Mouse (Mus musculus) embryo, embryonic 11 days (tissue): ENCODE data around the gene Gm42420.
A peak's percentile ranks its signal among the peaks of the same experiment; 100 is the strongest.

Experiments used
- DNase-seq: peaks from one replicate; pipeline ENCODE4 v3.0.0-alpha.2; 2015

Gene Gm42420

DNA sequence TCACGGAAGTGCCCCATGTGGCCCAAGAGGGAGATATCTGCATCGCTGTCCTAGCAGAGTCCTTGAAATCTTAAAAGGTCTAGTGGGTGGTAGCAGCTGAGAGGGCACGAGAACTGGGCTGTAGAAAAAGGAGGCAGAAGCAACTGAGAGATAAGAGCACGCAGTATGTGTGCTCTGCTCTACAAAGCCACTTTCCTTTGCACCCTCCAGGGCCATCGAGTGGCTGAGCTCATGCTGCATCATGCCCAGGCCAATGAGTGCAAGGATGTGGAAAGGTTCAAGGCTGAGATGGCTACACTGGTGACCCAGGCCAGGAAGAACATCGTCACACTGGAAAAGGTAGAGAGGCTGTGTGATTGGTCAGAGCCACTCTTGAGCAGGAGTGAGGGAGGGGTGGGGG, at the start of gene Gm42420:
Gene Gm42420 (plus strand): TSS at position 237 of the 400 bp plus-strand sequence.
- no peak for DNase-seq

DNA sequence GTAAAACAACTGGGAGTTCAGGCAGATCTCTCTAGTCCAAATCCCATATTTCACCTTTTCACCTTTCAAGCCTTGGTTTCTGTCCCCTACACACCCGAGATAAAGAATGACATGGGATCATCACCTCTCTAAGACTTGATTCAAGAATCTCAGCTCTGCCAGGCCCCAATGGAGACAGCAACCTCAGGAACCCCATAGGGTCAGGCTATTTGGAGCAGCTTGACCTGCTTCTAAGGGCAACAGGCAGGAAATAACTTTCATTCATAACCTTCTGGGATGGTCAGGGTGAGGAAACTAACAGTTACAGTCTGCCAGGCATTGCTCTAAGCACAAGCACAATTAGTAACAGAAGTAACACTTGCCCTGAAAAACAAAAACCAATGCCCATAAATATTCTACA, 48.9 kb upstream of the Gm42420 start:
- DNase-seq: no peak

DNA sequence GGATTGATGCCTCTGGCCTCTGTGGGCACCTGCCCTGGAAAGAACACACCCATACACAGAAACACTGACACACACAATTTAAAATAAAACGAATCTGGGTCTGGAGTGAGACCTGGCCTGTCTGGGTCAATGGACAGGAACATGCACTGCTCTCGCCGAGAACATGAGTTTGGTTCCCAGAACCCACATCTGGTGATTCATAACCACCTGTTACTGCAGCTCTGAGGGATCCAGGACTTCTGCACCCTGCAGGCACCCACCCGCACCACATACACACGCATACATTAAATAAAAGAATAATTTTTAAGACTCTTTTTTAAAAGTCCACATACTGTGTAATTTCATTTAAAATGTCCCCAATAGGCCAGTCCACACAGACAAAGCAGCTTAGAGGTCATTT, 48.3 kb upstream of the Gm42420 start:
- no peak for DNase-seq

DNA sequence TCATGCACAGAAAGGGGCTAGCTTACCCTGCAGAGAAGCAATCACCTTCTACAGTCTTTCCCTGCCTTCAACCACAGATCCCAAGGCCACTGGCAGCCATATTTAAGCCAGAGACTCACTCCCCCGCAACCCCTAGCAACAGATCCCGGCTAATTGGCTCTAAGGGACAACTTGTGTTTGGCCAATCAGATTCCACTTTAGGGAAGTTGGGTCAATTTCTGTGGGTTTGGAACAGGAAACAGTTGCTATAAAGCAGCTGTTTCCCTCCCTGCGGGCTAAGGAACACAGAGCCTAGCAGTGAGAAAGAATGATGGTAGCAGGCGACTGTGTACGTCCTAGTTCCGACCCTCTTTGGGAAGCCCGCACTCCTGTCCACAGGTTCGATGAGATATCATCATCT, 47.3 kb upstream of the Gm42420 start:
- DNase-seq: peak; percentile 47

DNA sequence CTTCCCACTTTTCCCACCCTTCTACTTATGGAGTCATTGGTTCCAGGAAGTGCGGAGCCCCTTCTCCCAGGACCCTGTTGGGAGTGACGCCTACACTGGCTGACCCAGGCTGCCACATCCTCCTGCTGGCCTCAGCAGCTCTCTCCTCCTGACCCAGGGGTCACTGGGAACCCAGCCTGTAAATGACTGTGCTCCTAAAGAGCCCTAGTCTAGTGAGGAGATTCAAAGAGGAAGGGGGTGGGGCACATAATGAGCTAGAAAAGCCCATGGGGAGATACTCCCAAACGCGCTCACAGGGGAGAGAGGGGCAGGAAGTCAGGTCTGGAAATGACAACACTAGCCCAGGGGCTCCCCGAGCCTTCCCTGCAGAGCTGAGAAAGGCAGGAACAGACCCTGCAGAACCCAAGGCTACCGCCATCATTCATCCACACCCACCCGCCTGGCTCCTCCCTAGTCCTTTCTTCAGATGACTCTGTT, 45.8 kb upstream of the Gm42420 start:
- peak; percentile 79 for DNase-seq

DNA sequence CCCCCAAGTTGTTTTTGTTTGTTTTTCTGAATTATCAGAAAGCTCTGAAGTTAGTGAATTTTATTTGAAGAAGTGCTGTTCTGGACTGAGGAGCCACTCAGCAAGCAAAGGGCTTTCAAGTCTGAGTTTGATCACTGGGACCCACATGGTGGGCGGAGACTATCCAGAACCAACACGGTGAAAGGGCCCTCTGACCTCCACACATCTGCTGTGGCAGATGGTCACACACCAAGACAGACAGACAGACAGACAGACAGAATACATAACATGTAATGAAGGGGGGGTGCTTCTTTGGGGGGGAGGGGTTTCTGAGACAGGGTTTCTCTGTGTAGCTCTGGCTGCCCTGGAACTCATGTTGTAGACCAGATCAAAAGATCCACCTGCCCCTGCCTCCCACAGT, 45.0 kb upstream of the Gm42420 start:
- DNase-seq: peak; percentile 54

DNA sequence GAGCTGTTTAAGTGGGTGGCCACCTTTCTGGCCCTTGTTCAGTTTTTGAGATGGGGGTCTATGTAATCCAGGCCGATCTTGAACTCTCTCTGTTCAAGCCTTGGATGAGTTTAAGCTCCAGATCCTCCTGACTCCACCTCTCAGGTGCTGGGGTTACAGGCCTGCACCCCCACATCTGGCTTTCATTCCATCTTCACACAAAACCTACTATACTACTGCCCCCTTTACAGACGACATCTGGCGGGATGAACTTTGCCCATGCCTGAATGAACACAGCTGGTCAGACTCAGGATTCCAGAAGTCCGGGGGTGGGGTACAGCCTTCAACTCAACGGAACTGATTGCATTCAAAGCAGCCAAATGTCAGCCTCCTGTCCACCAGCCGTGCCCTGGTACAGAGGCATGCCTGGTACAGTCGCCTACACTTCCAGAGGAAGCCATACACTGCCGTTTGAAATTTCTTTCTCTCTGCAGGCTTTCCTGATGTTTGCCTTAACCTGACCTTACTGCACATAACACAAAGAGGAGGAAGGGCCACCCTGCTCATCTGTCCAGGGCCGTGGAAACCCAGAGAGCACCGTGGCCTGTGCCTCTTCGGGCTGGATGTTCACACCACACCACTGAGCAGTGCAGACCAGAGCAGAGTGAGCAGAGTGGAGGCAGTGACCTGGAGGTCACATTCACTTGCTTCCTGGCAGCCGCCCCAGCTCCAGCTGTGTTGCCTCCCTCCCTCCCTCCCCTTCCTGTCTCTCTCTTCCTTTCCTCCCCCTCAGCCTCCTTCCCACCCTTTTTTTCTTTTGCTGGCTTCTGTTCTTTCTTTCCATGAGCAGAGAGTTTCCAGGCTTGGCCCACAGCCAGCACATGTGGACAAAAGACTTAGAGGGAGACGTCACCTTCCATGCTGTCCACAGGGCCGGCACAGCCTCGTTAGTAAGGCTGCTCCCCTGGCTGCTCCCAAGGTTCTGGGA, 42.6 kb upstream of the Gm42420 start:
- DNase-seq: peak; percentile 83

DNA sequence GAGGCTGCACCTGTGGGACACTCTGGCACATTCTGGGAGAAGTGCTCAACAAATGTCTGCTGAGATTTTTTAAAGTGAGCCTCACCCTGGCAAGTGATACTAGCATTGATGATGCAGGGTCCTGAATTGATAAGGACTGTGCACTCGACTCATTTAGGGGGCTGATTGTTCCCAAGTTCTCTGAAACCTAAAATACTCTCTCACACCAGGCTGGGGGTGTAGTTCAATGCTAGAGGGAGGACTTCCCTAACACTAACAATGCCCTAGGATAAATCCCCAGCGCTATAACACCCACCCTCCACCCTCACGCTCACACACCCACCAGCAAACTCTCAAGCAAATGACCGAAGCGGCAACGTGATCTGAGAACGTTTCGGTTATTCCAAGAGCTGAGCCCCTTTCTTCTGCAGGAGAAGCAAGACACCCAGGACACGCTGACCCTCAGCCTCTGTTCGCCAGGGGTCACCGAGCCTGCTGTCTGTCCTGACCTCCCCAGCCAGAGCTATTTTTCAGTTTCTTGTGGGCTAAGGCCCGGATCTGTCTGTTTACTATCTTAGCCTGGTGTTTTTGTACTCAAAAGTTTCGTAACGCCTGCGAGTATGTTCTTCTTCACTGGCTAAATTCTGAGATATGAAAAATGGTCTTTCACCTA, 41.7 kb upstream of the Gm42420 start:
- DNase-seq: peak; percentile 40

DNA sequence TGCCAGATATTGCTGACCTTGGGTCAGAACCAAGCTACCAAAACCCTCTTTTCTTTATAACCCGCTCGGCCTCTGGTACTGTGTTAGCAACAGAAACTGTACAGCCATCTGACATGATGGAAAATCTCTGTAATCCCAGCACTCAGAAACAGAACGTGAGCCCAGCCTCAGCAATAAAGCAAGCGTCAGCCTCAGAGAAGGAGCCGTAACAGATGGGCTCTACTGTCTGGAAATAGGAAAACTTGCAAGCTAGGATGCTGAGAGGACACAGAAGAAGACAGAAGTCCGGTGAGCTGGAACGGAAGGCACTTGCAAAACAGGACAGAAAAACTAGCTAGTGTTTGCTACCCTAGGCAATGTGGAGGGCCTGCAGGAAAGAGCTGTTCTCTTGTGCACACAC, 40.1 kb upstream of the Gm42420 start:
- DNase-seq: no peak

DNA sequence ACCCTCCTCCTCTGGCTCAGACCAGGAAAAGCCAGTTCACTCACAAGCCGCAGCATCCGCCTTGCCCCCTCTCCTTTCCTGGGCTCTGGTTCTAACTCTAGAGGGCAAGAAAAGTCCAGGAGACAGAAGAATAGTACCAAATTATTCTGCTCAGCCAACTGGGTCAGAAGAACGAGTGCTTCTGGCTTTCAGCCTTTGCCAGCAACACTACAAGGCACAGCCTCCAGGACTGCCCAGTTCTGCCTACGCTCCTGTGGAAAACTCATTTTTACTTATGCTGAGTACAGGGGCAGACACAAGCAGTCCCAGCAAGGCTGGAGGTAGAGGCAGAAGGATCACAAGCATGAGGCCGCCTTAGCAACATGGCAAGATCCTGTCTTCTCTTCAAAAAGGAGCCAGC, 37.5 kb upstream of the Gm42420 start:
- no peak for DNase-seq

DNA sequence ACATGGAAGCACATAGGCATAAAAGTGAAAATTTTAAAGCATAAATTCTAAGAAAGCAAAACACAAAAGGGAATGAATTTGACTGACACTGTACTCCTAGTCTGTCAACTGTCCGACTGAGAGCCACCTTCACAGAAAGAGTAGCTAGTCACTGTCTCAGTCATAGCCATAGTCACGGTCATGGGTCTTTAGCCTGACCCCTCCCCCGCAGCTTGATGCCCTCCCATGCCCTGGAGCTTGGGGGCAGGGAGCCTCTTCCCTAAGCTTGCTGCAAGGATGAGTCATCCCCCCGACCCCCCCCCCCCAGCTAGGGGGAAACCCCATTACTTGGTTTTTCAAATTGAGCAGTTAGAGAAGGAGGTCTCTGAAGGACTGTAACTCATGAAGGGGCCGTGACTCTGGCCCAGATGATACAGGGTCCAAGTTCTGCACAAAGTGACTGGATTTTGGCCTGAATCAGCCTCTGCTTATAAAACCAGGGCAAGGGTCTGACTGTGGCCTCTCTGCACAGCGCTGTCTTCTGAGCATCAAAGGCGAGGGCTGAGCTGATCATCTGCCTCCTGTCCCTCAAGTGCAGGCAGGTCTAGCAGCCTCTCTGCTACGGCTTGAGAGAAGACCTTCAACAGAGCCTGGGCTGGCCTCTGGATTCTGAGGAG, 33.4 kb upstream of the Gm42420 start:
- DNase-seq: peak; percentile 27

DNA sequence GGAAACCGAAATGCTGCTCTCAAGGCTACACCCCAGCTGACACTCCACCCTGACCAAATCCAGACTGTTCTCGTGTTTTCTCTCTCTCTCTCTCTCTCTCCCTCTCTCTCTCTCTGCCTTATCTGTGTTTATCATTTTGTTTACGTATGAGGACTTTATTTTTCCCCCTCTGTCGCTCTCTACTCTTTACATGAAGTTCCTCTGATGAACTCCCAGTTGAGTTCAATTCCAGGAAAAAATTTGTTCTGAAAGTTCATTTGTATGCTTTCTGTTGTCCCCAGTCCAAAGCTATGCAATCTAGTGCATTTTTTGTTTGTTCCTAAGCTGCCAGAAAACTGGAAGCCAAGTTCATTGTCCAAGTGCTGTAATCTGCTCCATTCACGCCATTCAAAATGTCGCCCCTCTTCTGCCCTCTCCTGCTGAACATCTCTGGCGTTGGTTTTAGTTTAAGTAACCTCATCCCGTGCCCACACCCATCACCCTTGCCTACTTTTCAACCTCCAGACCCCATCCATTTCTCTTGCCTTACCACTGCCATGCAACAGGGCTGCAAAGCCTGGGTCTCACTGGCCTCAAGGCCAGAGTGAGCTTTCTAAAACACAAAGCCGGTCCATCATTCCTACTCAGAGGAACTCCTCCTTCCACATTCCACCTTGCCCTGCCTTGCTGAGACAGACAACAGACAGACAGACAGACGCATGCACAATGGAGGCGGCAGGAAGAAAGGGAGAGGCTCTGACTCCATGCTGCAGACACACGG, 30.5 kb upstream of the Gm42420 start:
- no peak for DNase-seq

DNA sequence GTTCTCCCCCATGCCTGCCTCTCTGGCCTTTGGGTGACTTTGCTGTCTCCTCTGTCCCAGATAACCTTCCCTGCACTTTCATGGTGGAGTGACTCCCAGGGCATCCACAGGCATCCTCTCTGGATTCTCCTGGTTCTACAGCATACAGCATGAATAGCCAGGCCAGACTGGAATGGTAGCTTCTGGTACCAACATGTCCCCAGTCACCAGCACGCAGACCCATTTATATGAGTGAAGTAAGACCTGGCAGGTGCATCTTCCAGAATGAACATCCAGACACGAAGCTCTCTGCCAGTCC, 30.0 kb upstream of the Gm42420 start:
- no peak for DNase-seq

DNA sequence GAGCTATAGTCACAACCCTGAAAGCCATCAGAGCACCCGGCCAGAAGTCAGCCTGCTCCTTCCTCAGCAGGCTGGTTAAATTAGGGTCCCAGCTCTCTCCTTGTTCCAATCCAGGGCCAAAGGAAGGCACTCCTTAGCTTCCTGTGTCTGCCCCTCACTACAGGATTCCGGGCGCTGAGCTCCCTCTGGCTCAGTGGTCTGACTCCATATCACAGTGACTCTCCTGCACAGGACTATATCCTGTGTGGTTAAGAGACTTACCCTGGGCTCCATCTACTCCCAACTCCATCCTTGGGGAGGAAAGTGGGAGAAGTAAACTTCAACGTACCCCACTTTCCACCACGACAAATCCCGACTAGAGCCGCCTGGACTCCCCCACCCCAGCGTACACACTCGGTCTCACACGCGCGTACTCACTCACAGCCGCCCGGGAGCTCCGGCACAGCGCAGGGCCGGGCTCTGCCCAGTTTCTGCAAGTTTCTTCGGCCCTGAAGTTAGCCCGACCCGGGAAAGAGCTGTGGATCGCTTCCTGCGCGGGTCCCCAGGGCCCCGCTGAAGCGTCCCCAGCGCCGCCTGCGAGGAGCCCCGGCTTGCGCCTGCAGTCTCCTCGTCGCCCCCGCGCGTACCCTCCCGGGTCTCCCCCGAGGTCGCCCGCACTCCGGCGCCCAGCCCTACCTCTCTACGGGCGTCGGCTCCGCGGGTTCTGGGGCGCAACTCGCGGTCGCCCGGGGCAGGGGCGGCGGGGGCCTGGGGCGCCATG, 28.5 kb upstream of the Gm42420 start:
- peak; percentile 74 for DNase-seq

DNA sequence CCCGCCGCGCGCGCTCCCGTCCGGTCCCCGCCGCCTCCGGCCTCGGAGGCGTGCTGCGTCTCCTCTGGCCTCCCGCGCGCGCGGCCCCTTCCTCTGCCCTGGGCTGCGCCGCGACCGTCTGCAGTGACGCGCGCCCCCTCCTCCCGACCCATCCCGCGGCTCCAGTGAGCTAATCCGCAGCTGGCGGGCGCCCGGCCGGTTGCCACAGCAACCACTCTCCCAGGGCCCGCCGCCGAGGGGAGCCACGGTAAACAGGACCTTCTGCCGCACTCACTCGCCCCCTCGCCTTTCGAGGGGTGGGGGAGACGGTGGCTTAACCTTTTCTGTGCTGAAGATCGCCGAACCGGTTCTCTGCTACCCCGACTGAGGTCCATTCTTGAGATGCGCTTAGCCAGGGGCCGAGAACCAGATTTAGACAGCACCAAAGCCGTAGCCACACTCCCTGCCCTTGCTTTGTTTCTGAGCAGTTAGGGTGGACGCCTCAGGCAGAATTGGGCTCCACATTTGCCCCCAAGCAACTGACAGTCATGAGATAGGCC, 27.8 kb upstream of the Gm42420 start, which contains the start of gene Dennd2a:
Gene Dennd2a (minus strand): TSS at position 145 of the 539 bp plus-strand sequence.
- peak; percentile 98 for DNase-seq

DNA sequence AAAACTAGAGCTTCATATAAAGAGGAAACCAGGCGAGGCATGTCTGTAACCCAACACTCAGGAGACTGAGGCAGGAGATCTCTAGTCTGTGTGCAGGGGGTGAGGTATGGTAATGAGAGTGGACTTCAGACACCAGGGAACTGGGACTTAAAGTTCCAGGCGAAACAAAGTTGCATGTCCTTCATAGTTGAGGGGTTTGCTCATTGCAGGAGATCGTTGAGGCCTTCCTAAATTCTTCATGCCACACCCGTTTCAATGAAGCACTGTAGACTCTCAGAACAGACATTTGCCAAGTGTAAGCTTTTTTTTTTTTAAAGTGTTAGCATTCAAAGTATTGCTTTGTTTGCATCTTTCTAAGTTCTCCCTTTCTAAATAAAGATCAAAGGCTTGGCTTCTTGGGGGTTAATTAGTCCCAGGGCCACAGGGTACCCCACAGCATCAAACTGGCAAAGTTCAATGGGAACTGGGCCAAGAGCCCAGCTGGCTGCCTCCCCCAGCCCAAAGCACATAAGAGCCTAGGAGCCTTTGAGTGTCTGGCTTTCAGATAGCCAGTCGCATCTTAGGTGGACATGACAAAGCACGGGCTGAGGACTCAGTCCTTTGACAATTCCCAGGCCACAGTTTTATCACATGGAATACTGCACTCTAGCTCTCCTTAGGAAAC, 26.1 kb upstream of the Gm42420 start:
- DNase-seq: peak; percentile 10

DNA sequence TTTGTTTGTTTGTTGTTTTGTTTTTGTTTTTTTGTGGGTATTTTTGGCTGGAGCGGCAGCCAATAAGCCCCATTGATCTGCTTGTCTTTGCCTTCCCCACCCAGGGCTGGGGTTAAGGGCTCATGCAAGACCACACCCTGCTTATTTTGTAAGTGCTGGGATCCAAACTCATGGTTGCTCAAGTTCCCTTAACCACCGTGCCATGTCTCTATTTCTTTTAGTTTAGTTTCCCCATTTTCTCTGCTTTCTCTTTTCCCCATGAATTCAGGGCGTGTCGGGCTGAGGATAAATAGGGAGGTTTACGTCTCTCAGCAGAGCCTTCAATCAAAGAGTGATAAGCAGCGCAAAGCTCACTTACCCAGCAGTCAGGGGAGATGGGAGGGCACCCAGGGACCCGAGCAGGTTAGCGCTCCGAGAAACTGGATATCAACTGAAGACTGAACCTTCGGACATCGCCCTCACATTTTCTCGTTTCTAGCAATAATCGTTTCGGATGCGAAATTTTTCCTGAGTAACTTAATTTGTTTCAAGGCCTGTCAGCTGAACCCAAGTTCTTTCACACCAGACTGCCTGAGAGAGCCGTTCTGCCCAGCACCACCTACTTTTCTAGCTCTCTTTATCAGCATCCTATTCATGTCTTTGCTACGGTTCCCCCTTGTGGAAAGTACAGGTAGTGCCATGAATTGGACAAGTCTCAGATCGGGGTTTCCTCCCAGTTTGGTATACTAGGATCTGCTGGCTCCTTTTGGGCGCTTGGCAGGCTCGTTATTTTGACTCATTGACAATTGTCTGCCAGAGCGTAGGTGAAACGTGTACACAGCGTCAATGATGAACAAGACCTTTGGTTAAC, 23.2 kb upstream of the Gm42420 start:
- DNase-seq: peak; percentile 91

DNA sequence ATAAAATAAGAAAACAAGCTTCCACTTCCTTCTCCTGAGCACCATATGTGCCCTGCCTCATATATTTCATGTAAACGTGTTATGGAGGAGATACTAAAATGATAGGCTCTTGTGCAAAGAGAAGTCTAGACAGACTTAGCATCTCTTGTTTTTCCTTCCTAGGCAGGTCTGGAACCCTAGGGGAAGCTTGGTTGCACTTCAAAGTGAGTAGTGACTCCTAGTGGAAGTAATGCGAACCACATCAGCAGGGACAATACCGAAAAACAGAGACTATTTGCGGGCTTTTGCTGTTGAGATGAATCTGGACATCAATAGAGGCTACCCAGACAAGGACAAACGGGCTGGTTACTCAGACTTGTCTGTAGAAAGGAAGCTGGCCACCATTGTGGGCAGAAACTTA, 18.0 kb upstream of the Gm42420 start:
- peak; percentile 73 for DNase-seq

DNA sequence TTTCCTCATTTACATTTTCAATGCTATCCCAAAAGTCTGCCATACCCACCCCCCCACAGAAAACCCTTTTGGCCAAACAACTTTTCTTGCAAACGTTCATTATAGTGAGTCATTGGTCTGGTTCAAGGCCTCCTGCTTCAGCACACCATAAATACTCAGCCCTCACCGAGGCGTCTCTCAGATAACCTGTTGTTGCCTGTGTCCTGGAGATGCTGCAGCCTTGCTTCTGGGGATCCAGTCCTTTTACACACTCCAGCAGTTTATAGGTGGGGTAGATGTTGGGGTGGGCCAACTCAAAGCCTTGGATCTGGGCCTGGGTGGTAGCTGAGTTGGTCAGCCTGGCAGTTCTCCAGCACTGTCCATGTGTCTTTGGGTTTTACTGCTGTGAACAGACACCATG, 15.1 kb upstream of the Gm42420 start:
- no peak for DNase-seq
